Mouse (Mus musculus): Measurements from ENCODE around the gene Sart3.

DNA sequence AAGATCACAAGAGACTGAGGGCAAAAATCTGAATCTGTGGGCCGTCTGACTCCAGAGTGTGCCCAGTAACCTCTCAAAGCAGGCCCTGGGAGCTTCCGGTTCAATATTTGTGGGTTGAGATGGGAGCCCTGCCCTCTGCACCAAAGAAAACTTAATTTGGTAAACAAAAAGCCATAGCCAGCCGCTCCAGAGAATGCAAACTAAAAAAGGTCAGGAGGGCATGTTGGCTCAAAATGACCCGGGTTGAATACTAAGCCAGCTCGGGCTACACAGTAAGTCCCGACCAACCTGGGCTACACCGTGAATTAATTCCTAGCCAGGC, 37.3 kb downstream of the Sart3 start:
- TF ChIP-seq POLR2AphosphoS2 (IDR thresholded peaks at IDR 0.05; ENCODE audit: insufficient read length, low read depth) (no peak), TCF12 (IDR thresholded peaks at IDR 0.05; ENCODE audit: insufficient read depth, poor library complexity, severe bottlenecking) (no peak), MAX (IDR thresholded peaks at IDR 0.05; ENCODE audit: low read depth) (no peak), TCF3 (IDR thresholded peaks at IDR 0.05; ENCODE audit: insufficient read length, low read depth) (no peak), POLR2A (IDR thresholded peaks at IDR 0.05; ENCODE audit: insufficient read length, low read depth) (no peak), USF1 (IDR thresholded peaks at IDR 0.05; ENCODE audit: low read depth) (no peak), CEBPB (IDR thresholded peaks at IDR 0.05; ENCODE audit: insufficient read depth, poor library complexity, severe bottlenecking) (no peak), SRF (IDR thresholded peaks at IDR 0.05; ENCODE audit: control insufficient read depth, insufficient read length, low read depth) (no peak), E2F4 (IDR thresholded peaks at IDR 0.05; ENCODE audit: insufficient read depth) (no peak)
